Mouse (Mus musculus) left cerebral cortex, postnatal 14 days (tissue): ENCODE measurements around the gene Zfp974. TPM values are rescaled to one million over a fixed set of nuclear protein-coding genes. Genes with fewer than 3 reads are reported as not detected.
"Not testable (repeated sequence)": the region's sequence is repeated elsewhere in the genome, so short reads cannot be mapped to it uniquely, and the experiment has no call there.

Experiments
- DNase-seq, 2 experiments: peaks; one replicate each; pipeline ENCODE4 v3.0.0; 2021 to 2022; ENCODE audit warnings: low spot score in 2 of 2, mixed read lengths in 1 of 2
- intact Hi-C: fragments of 180-260 bp; cut with DNase I; formaldehyde crosslinking; loops from one replicate; pipeline ENCODE4 v1.15.1; 2025
- long read RNA-seq, 2 experiments: library from polyadenylated mRNA; stranded (forward); transcript quantifications; one replicate each; pipeline ENCODE4 v2.0.0; 2021
- total RNA-seq, 2 experiments: library from RNA; stranded (reverse); gene quantifications; 2 replicates each; pipeline ENCODE4 v1.2.3; 2021

The Zfp974 gene
- total RNA-seq = 10 to 100 TPM; 12.9 to 13.1 TPM
- long read RNA-seq, experiment 1, partial matches to known transcripts = 0 of 1 reads
- long read RNA-seq, experiment 1, other reads (novel, unspliced or antisense) = 1 of 1 reads
- long read RNA-seq, experiment 2, partial matches to known transcripts = 0 of 3 reads
- long read RNA-seq, experiment 2, other reads (novel, unspliced or antisense) = 3 of 3 reads

- DNase-seq = peak; percentile 56 to 68
- intact Hi-C loops = loop anchor here (5.0 kb wide), 1 partner anchor 92 kb away; the partner anchor contains the start of gene Zfp59
Observed at GRCm38 (mm10) chr7:27928818-27929695, at the start of gene Zfp974. TSS of gene Zfp974 (minus strand) at chr7:27929460.

- DNase-seq, intact Hi-C loops: not testable (repeated sequence)
Observed at GRCm38 (mm10) chr7:27949451-27949850, 20.2 kb upstream of the Zfp974 start.

GRCm38 (mm10) chr7:27941869-27942268 lies 12.6 kb upstream of the Zfp974 start:
- intact Hi-C loops = not testable (repeated sequence)

GRCm38 (mm10) chr7:27933800-27934158 lies 4.5 kb upstream of the Zfp974 start:
- intact Hi-C loops, DNase-seq: not testable (repeated sequence)

More at GRCm38 (mm10) chr7:27941869-27942268, 12.6 kb upstream of the Zfp974 start:
- peak in 1 of 2 experiments; percentile 30 for DNase-seq

GRCm38 (mm10) chr7:27933050-27933799 lies 4.0 kb upstream of the Zfp974 start:
- intact Hi-C loops = no loop called here
- no peak for DNase-seq

GRCm38 (mm10) chr7:27927041-27927440 lies 2.2 kb downstream of the Zfp974 start:
- intact Hi-C loops = loop anchor here (5.0 kb wide), 1 partner anchor 90 kb away; the partner anchor contains the start of gene Zfp59
- DNase-seq = not testable (repeated sequence)

GRCm38 (mm10) chr7:27910952-27911351 lies 18.3 kb downstream of the Zfp974 start:
- intact Hi-C loops, DNase-seq: not testable (repeated sequence)

GRCm38 (mm10) chr7:27905061-27905848 lies 24.0 kb downstream of the Zfp974 start:
- DNase-seq = no peak
- intact Hi-C loops = no loop called here

- DNase-seq = no peak
- intact Hi-C loops = no loop called here
Observed at GRCm38 (mm10) chr7:27900601-27901000, 28.7 kb downstream of the Zfp974 start.

- no peak for DNase-seq
- intact Hi-C loops = no loop called here
Observed at GRCm38 (mm10) chr7:27881721-27882120, 47.5 kb downstream of the Zfp974 start.

- intact Hi-C loops, DNase-seq: not testable (repeated sequence)
Observed at GRCm38 (mm10) chr7:27862578-27862977, 66.7 kb downstream of the Zfp974 start.

- DNase-seq = peak; percentile 54 to 66
- intact Hi-C loops = no loop called here
Observed at GRCm38 (mm10) chr7:27860396-27861235, 68.6 kb downstream of the Zfp974 start.

GRCm38 (mm10) chr7:27859301-27860251 lies 69.7 kb downstream of the Zfp974 start:
- intact Hi-C loops = no loop called here
- no peak for DNase-seq
